Mouse (Mus musculus) small intestine, adult 2 months (tissue): ENCODE data around the gene Mttp. TPM values are rescaled to one million over a fixed set of nuclear protein-coding genes. Genes with fewer than 3 reads are reported as not detected.

Source experiments
- H3K27ac ChIP-seq: fragments of 200-500 bp; 2 replicates; pipeline ENCODE4 v1.5.1; 2012; ENCODE audit warnings: low read depth, low read length, control low read depth, inconsistent platforms; ENCODE audit not compliant: insufficient read depth
- H3K27me3 ChIP-seq: fragments of 200-500 bp; 2 replicates; pipeline ENCODE4 v1.6.1; 2012; ENCODE audit warnings: mild to moderate bottlenecking, moderate library complexity, low read length, inconsistent platforms; ENCODE audit not compliant: control insufficient read depth, insufficient read depth
- H3K36me3 ChIP-seq: fragments of 200-500 bp; 2 replicates; pipeline ENCODE4 v1.6.1; 2012; ENCODE audit warnings: mild to moderate bottlenecking, low read length, control low read depth, inconsistent platforms; ENCODE audit not compliant: control insufficient read depth, insufficient read depth
- H3K4me1 ChIP-seq: fragments of 200-500 bp; 2 replicates; pipeline ENCODE4 v1.6.1; 2012; ENCODE audit warnings: low read length, inconsistent platforms, mixed read lengths; ENCODE audit not compliant: control insufficient read depth, insufficient read depth, insufficient read length
- H3K4me3 ChIP-seq: fragments of 200-500 bp; 2 replicates; pipeline ENCODE4 v1.5.1; 2012; ENCODE audit warnings: low read depth, mild to moderate bottlenecking, control low read depth, inconsistent platforms, low read length, moderate library complexity
- CTCF ChIP-seq: fragments of 200-500 bp; IDR thresholded peaks from 2 replicates; pipeline ENCODE4 v1.5.1; 2012; ENCODE audit warnings: low read depth, mild to moderate bottlenecking, control low read depth, inconsistent platforms, low read length, moderate library complexity, mixed read lengths; ENCODE audit not compliant: insufficient replicate concordance, insufficient read length; ENCODE audit errors: extremely low read depth
- POLR2A ChIP-seq: fragments of 200-500 bp; IDR thresholded peaks from 2 replicates; pipeline ENCODE4 v1.6.1; 2012; ENCODE audit warnings: low read depth, mild to moderate bottlenecking, control low read depth, inconsistent platforms, low read length, moderate library complexity
- WGBS: fragments of 180-500 bp; shearing (Covaris S2); methylation state at CpG from one replicate; pipeline ENCODE4 v1.1.7; 2018; 5-methylcytosine and 5-hydroxymethylcytosine counted together
- polyA plus RNA-seq: library from polyadenylated mRNA; depleted of rRNA; stranded (reverse); fragments of >200 nt; gene quantifications from 2 replicates; pipeline ENCODE4 v1.2.3, GENCODE M21; 2012

Gene Mttp
- polyA plus RNA-seq, 1 experiment: 108 TPM

DNA sequence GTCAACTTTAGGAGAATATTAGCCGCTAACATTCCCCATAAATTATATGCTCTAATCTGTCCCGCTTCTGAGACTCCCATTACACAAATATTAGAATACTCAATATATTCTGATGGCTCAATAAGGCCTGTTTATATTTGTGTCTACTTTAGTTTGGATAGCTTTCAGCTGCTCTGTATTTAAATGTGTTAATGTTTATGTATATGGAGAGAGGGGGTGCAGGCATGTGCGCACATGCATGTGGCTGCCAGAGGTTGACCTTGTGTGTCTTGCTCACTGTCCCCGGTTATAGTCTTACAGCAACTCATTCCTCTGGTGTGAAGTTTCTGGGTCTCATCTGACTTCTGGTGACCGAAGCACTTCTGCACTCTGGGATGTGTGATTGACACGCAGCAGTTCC, 30.8 kb upstream of the Mttp start:
- no peaks in the 10 kb centered on the region for H3K4me1 ChIP-seq
- WGBS: 80% methylated on average over 6 of the region's 6 CpGs
- H3K27ac ChIP-seq: no peak overlapping the region
- TF ChIP-seq POLR2A (no peak), CTCF (no peak)
- H3K36me3 ChIP-seq: no peaks in the 10 kb centered on the region
- no peak overlapping the region for H3K4me3 ChIP-seq
- no peaks in the 10 kb centered on the region for H3K27me3 ChIP-seq

DNA sequence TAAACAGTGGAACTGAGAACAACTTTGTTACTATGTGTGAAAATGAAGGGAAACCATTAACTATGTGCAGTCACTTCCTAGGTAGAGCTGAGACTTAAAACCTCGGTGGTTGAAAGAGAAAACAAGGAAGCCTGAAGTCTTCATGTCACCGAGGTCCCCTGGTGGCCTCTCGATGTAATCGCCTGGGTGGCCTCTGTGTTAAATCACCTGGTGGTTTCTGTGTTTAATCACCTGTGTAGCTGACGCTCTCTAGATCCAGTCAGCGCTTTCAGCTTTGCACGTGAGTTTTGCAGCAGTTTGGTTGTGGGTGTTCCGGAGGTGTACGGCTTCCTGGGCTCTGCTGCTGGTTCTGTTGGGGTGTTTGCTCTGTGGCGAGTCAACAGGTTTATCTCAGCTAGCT, 28.5 kb upstream of the Mttp start:
- WGBS: 69% methylated on average over 10 of the region's 10 CpGs
- TF ChIP-seq CTCF (peak; percentile 18; the same call in 1 of the 2 replicates), POLR2A (no peak)

DNA sequence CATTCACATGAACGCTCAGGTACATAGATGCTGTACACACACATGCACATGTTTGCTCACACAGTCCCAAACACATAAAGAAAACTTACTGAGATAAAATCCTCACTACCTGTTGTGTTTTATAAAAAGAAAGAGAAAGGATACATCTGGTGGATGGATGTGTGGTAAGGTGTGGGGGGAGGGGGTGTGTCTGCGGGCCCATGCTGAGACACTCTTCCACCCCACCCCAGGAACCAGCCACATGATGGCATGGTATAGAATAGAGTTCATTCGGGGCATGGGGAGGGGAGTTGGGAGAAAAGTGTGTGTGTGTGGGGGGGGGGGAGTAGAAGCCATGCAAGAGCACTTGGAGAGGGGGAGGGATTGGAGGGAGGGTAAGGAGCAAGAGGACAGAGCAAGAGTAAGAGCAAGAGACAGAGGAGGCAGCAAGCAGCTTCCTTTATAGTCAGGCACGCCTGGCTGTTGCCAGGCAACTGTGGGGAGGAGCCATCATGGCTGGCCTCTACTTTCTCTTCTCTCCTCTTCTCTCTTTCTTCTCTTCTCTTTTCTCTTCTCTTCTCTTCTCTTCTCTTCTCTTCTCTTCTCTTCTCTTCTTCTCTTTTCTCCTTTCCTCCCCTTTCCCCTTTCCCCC, 17.9 kb upstream of the Mttp start:
- no peak overlapping the region for H3K27ac ChIP-seq
- no peaks in the 10 kb centered on the region for H3K27me3 ChIP-seq
- TF ChIP-seq POLR2A: no peak
- TF ChIP-seq CTCF: no peak
- no peaks in the 10 kb centered on the region for H3K36me3 ChIP-seq
- WGBS: 39% methylated on average over 4 of the region's 4 CpGs
- H3K4me3 ChIP-seq: no peak overlapping the region
- H3K4me1 ChIP-seq: no peaks in the 10 kb centered on the region

More for the DNA sequence above, 28.5 kb upstream of the Mttp start:
- Histone ChIP-seq H3K4me1 (no peaks in the 10 kb centered on the region), H3K36me3 (no peaks in the 10 kb centered on the region), H3K27me3 (no peaks in the 10 kb centered on the region), H3K27ac (no peak overlapping the region), H3K4me3 (no peak overlapping the region)

DNA sequence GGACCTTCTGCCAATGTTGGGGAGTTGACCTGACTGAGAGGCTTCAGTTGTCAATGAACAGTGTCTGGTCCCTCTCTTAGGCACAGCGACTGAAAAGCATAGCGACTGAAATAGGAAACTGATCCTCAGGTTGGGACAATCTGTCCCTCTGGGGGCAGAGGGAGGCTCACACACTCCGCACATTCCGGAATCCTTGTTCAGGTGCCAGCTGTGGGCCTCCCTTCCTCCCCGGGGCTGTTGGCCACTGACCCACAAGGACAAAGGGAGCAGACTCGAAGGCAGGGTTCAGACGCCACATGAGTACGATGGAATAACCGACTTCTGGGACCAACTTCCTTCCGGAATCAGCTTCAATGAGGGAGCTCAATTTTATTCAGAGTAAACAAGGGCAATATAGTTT, 16.9 kb upstream of the Mttp start:
- Histone ChIP-seq H3K4me3 (no peak overlapping the region), H3K36me3 (peaks cover 2% of the 10 kb centered on the region; the same call in 1 of the 2 replicates), H3K27me3 (no peaks in the 10 kb centered on the region), H3K4me1 (no peaks in the 10 kb centered on the region), H3K27ac (no peak overlapping the region)
- 84% methylated on average over 10 of the region's 10 CpGs for WGBS
- no peak for TF ChIP-seq CTCF
- no peak for TF ChIP-seq POLR2A

DNA sequence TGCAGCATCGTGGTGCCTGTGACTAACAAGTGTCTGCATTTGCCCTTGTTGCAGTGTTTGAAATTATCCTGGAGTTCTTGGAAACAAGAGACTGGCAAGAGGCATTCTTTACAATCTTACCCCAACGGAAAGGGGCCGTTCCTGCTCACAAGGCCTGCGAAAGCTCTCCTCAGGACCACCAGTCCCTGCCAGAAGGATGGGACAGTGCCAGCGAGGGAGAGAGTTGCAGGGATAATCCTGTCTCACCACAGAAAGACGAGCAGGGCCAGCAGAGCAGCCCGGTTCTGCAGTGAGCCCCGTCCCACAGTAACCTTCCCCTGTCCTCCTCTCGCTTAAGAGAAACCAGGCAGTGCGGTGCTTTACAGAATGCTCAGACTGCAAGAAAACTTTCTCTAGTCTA, 11.9 kb upstream of the Mttp start:
- TF ChIP-seq CTCF (no peak), POLR2A (no peak)
- H3K4me3 ChIP-seq: no peak overlapping the region
- WGBS: 86% methylated on average over 10 of the region's 10 CpGs
- H3K4me1 ChIP-seq: no peaks in the 10 kb centered on the region
- H3K27ac ChIP-seq: no peak overlapping the region
- no peaks in the 10 kb centered on the region for H3K27me3 ChIP-seq
- peaks cover 2% of the 10 kb centered on the region; the same call in 1 of the 2 replicates for H3K36me3 ChIP-seq

DNA sequence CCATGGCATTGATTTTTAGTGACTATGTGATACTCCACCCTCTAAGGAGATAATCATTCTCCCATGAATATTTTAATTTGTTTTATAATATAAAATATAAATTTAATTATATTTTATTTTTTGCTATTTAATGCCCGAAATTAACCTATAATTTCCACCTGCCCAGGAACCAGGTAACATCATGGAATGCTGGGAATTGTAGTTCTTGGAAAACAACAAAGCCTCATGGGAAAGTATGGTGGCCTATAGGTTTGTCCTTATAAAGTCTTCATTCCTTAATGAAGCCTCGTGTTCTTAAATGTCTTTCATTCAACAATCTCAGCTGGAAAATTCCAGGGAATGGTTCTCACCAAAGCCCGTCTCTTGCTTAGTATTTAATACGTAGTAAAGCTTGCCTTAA, 10.3 kb upstream of the Mttp start:
- H3K4me3 ChIP-seq: no peak overlapping the region
- H3K36me3 ChIP-seq: peaks cover 2% of the 10 kb centered on the region; the same call in 1 of the 2 replicates
- no peaks in the 10 kb centered on the region for H3K27me3 ChIP-seq
- 93% methylated on average over 4 of the region's 4 CpGs for WGBS
- H3K4me1 ChIP-seq: no peaks in the 10 kb centered on the region
- TF ChIP-seq CTCF (no peak), POLR2A (no peak)
- H3K27ac ChIP-seq: no peak overlapping the region

DNA sequence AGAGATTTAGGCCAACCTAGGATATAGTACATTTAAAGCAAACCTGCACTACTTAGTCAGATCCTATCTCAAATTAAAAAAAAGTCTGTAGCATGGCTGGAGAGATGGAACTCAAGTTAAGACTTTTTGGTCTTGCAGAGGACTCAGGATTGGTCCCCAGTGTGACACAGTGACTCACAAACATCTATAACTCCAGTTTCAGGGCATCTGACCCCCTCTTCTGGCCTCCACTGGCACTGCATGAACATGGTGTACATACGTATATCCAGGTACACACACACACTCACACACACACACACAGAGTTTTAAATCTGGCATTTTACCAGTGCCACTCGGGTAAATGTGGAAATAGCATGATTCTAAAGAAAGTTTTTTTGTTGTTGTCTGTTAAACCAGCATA, 4.0 kb upstream of the Mttp start:
- TF ChIP-seq POLR2A (no peak), CTCF (no peak)
- 93% methylated on average over 2 of the region's 2 CpGs for WGBS
- no peaks in the 10 kb centered on the region for H3K27me3 ChIP-seq

DNA sequence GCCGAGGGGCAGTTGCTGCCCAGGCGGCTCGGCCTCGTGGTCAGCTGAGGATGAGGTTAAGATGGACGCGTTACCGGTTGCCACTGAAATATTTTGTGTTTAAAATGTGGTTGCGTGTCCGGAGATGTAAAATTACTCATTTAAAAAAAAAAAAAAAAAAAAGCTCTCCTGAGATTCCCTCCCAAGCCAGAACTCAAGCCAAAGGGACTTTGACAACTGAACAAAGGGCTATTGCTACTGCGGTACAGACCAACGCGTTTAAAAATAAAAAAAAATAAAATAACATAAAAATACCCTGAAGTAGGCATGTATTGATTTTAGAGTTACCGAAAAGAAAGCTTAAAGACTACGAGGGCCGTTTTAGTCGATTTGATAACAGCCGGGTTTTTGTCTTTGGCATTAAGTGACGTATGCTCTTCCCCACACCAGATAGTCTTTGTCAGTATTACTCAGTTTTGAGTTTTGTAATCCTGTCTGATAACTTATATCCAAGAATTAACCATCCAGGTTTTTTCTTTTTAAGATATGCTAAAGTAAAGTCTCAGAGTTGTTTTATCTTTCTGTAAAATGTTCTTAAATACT, 617 bp downstream of the Mttp start:
- Histone ChIP-seq H3K4me3 (peak overlapping the region; percentile 96), H3K27me3 (no peaks in the 10 kb centered on the region), H3K36me3 (peaks cover 1% of the 10 kb centered on the region; the same call in 1 of the 2 replicates), H3K27ac (peak overlapping the region; percentile 99), H3K4me1 (no peaks in the 10 kb centered on the region)
- no peak for TF ChIP-seq CTCF
- no peak for TF ChIP-seq POLR2A
- WGBS: under 1% methylated on average over 18 of the region's 18 CpGs

More for the DNA sequence above, 4.0 kb upstream of the Mttp start:
- no peaks in the 10 kb centered on the region for H3K4me1 ChIP-seq
- peaks cover 1% of the 10 kb centered on the region; the same call in 1 of the 2 replicates for H3K36me3 ChIP-seq
- H3K27ac ChIP-seq: no peak overlapping the region
- H3K4me3 ChIP-seq: no peak overlapping the region
